Mouse (Mus musculus) cerebellum, adult 2 months (tissue): ENCODE results near the gene Pacrg.

Experiments
- CTCF ChIP-seq: fragments of 200-500 bp; IDR thresholded peaks from 2 replicates; pipeline ENCODE4 v1.5.1; 2011; ENCODE audit warnings: low read depth, mild to moderate bottlenecking, control low read depth, low read length, moderate library complexity, borderline replicate concordance; ENCODE audit not compliant: insufficient read depth
- POLR2A ChIP-seq: fragments of 200-500 bp; IDR thresholded peaks from 2 replicates; pipeline ENCODE4 v1.6.1; 2011; ENCODE audit warnings: low read length, control low read depth, borderline replicate concordance; ENCODE audit not compliant: insufficient read depth

DNA sequence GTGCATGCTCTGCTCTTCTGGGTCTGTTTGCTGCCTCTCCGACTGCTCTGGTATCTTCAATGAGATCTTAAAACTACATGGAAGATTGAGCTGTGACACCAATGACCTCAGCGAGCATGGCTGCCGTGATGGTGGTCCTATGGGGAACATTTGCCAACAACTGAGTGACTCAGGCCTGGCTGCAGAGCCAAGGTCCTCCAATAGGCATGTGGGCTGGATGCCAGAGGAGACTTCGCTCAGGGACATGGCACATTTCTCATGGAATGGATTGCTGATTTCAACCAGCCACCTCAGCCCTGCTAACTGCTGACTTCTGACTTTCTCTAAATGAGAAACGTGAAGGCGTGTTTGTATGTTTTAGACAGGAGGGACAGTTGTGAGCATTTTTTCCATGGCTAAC is 366.9 kb downstream of the Pacrg start:
- no peak for TF ChIP-seq CTCF
- TF ChIP-seq POLR2A: no peak
